Mouse (Mus musculus) adrenal gland, adult 2 months (tissue): ENCODE results near the gene Atxn7l3b. TPM values are rescaled to one million over a fixed set of nuclear protein-coding genes. Genes with fewer than 3 reads are reported as not detected.

Source experiments
- DNase-seq: peaks from one replicate; pipeline ENCODE4 v3.0.0; 2021
- polyA plus RNA-seq: library from polyadenylated mRNA; depleted of rRNA; stranded (reverse); fragments of >200 nt; gene quantifications from 2 replicates; pipeline ENCODE4 v1.2.3, GENCODE M21; 2012
- total RNA-seq, 2 experiments: library from RNA; stranded (reverse); gene quantifications; 2 replicates each; pipeline ENCODE4 v1.2.3; 2021

Atxn7l3b gene
- total and polyA plus RNA-seq, 3 experiments = 54.3 to 66.7 (median 64.0) TPM

- no peak for DNase-seq
Observed at GRCm38 (mm10) chr10:112876655-112877393, 52.0 kb downstream of the Atxn7l3b start.
